Mouse (Mus musculus): ENCODE data around the gene Foxo3.

GRCm38 (mm10) chr10:42277476-42278306 lies 1.1 kb upstream of the Foxo3 start:
- TF ChIP-seq POLR2A (IDR thresholded peaks at IDR 0.05; ENCODE audit: extremely low read depth, insufficient read depth, low read length): peak; percentile 66
- no peak for TF ChIP-seq CTCF (IDR thresholded peaks at IDR 0.05; ENCODE audit: extremely low read depth, insufficient read depth, low read length)

All from cortical plate, adult 2 months (tissue).